Comparison of ENCODE assay signal across 8 mouse cellular contexts in genomic region chr10:78297576-78298484, GRCm38 (mm10). TPM values are rescaled to one million over a fixed set of nuclear protein-coding genes. Genes with fewer than 3 reads are reported as not detected.
A peak's percentile ranks its signal among the peaks of the same experiment; 100 is the strongest.
DNase-seq lines count a peak whose midpoint lies in the region; ATAC-seq and TF ChIP-seq lines count a peak whose summit lies in the region.

No protein-coding gene starts in this region.

- no peaks in the 10 kb centered on the region for H3K27me3 ChIP-seq in hindbrain, postnatal 0 days (ENCODE audit: insufficient read depth, low read length)

- DNase-seq in adrenal gland, adult 18-20 months (ENCODE audit: low spot score in 2 of 2), result peak; percentile 64 to 76
- DNase-seq in cerebellum, adult 8-10 months, result peak; percentile 68
- peak; percentile 80 to 84 for DNase-seq in gastrocnemius, adult 8-10 months (ENCODE audit: low spot score in 2 of 2)
- DNase-seq in hindbrain, postnatal 0 days (ENCODE audit: low spot score), result peak; percentile 84
- DNase-seq in left cerebral cortex, adult 18-20 months (ENCODE audit: low spot score in 2 of 2), result peak; percentile 64 to 84
- DNase-seq in lung, postnatal 14 days, result peak; percentile 79
- DNase-seq in right cerebral cortex, postnatal 36 days (ENCODE audit: low spot score in 2 of 2), result peak; percentile 69 to 82
- no peak for DNase-seq in yolk sac, embryonic 10.5 days (ENCODE audit: low spot score)

- peak; percentile 95 for ATAC-seq in hindbrain, postnatal 0 days

- H3K9ac ChIP-seq in hindbrain, postnatal 0 days (replicated peaks; ENCODE audit: low read length), result no peak overlapping the region

- H3K27ac ChIP-seq in hindbrain, postnatal 0 days, result peak overlapping the region; percentile 79

- H3K36me3 ChIP-seq in hindbrain, postnatal 0 days (ENCODE audit: insufficient read depth, low read length), result no peaks in the 10 kb centered on the region; the same call in 1 of the 2 replicates

- no peaks in the 10 kb centered on the region for H3K9me3 ChIP-seq in hindbrain, postnatal 0 days (ENCODE audit: low read length)

- 0 out of 2 replicates have a peak overlapping the region, but pooled peaks have one; percentile 14 for H3K4me2 ChIP-seq in hindbrain, postnatal 0 days (ENCODE audit: low read depth, low read length)

- peaks cover 10% of the 10 kb centered on the region; the same call in 1 of the 2 replicates for H3K4me1 ChIP-seq in hindbrain, postnatal 0 days (ENCODE audit: insufficient read depth, low read length)

- no peak overlapping the region for H3K4me3 ChIP-seq in hindbrain, postnatal 0 days (ENCODE audit: low read length)

- WGBS in hindbrain, postnatal 0 days, result 49% methylated on average over 15 of the region's 15 CpGs

- TF ChIP-seq CTCF in hindbrain, postnatal 0 days (IDR thresholded peaks at IDR 0.05; ENCODE audit: low read depth), result no peak

RNA-seq across cellular contexts. Expression of gene Trappc10, which starts 53.4 kb away (rescaled TPM):
- 10 to 100 TPM; 44.2 to 53.2 TPM for total RNA-seq in adrenal gland, adult 18-20 months (2021)
- 10 to 100 TPM; 36.9 to 57.4 (median 42.2) TPM for total RNA-seq in gastrocnemius, adult 8-10 months (2022)
- total RNA-seq in hindbrain, postnatal 0 days (2014; rRNA removed), result 87.2 and 96.9 TPM in 2 replicates
- polyA plus RNA-seq in hindbrain, postnatal 0 days (2015; fragmentation: Nextera tagmentation; extraction: Ambion mirVana), result 40.3 and 42.2 TPM in 2 replicates
- total RNA-seq in left cerebral cortex, adult 18-20 months (2021), result 10 to 100 TPM; 84.4 to 85.7 TPM

RNA-seq across cellular contexts. Expression of gene Agpat3, which starts 54.5 kb away (rescaled TPM):
- 100 to 1,000 TPM; 289 to 343 TPM for total RNA-seq in adrenal gland, adult 18-20 months (2021)
- total RNA-seq in gastrocnemius, adult 8-10 months (2022), result 100 to 1,000 TPM; 107 to 126 (median 122) TPM
- total RNA-seq in hindbrain, postnatal 0 days (2014; rRNA removed), result 123 and 158 TPM in 2 replicates
- 115 and 117 TPM in 2 replicates for polyA plus RNA-seq in hindbrain, postnatal 0 days (2015; fragmentation: Nextera tagmentation; extraction: Ambion mirVana)
- 100 to 1,000 TPM; 233 to 243 TPM for total RNA-seq in left cerebral cortex, adult 18-20 months (2021)
